Mouse (Mus musculus) megakaryocyte, embryonic 14.5 days (primary cell): ENCODE data around the gene Madcam1. TPM values are rescaled to one million over a fixed set of nuclear protein-coding genes. Genes with fewer than 3 reads are reported as not detected.
"Not testable (repeated sequence)": the region's sequence is repeated elsewhere in the genome, so short reads cannot be mapped to it uniquely, and the experiment has no call there.

ENCODE experiments used
- H3K27me3 ChIP-seq: replicated peaks from 2 replicates; pipeline ENCODE3; 2012; ENCODE audit warnings: inconsistent platforms
- H3K36me3 ChIP-seq: replicated peaks from 2 replicates; pipeline ENCODE3; 2012; ENCODE audit warnings: low read length, inconsistent platforms, mixed read lengths
- H3K4me1 ChIP-seq: 2 replicates; pipeline ENCODE4 v1.6.1; 2012; ENCODE audit warnings: inconsistent platforms
- H3K4me3 ChIP-seq: replicated peaks from 2 replicates; pipeline ENCODE3; 2012; ENCODE audit warnings: moderate library complexity, mild to moderate bottlenecking, inconsistent platforms
- H3K9me3 ChIP-seq: 2 replicates; pipeline ENCODE4 v1.6.1; 2012; ENCODE audit warnings: inconsistent platforms
- FLI1 ChIP-seq: IDR thresholded peaks from 2 replicates; pipeline ENCODE4 v1.6.1; 2012; ENCODE audit warnings: low read length, inconsistent platforms, mixed read lengths
- GATA1 ChIP-seq: IDR thresholded peaks from 3 replicates; pipeline ENCODE4 v1.6.1; 2012; ENCODE audit warnings: mixed read lengths, low read length, inconsistent platforms, borderline replicate concordance
- polyA plus RNA-seq: library from polyadenylated mRNA; stranded (reverse); fragments of >175 nt; gene quantifications from 2 replicates; pipeline ENCODE4 v1.2.3, GENCODE M21; 2012; ENCODE audit warnings: low replicate concordance; ENCODE audit not compliant: insufficient read depth

Gene Madcam1
- polyA plus RNA-seq, 1 experiment = 0.78 TPM

GRCm38 (mm10) chr10:79698459-79698858 lies 34.1 kb downstream of the Madcam1 start:
- Histone ChIP-seq H3K4me3 (no peak overlapping the region), H3K4me1 (peaks cover 35% of the 10 kb centered on the region), H3K9me3 (no peaks in the 10 kb centered on the region), H3K36me3 (no peaks in the 10 kb centered on the region), H3K27me3 (peaks cover 11% of the 10 kb centered on the region)
- TF ChIP-seq FLI1 = no peak
- no peak for TF ChIP-seq GATA1

GRCm38 (mm10) chr10:79700676-79701075 lies 36.3 kb downstream of the Madcam1 start:
- H3K27me3 ChIP-seq = peaks cover 11% of the 10 kb centered on the region
- TF ChIP-seq FLI1 = no peak
- no peak for TF ChIP-seq GATA1
- H3K9me3 ChIP-seq = no peaks in the 10 kb centered on the region
- H3K4me3 ChIP-seq = no peak overlapping the region
- no peaks in the 10 kb centered on the region for H3K36me3 ChIP-seq
- H3K4me1 ChIP-seq = peaks cover 37% of the 10 kb centered on the region

- H3K36me3 ChIP-seq = peaks cover 7% of the 10 kb centered on the region
- H3K4me3 ChIP-seq = no peak overlapping the region
- peaks cover 39% of the 10 kb centered on the region for H3K4me1 ChIP-seq
- no peak for TF ChIP-seq FLI1
- TF ChIP-seq GATA1 = no peak
- peaks cover 6% of the 10 kb centered on the region for H3K27me3 ChIP-seq
- no peaks in the 10 kb centered on the region for H3K9me3 ChIP-seq
Measured at GRCm38 (mm10) chr10:79701443-79702129, 37.2 kb downstream of the Madcam1 start.

- peaks cover 21% of the 10 kb centered on the region for H3K36me3 ChIP-seq
- not testable (repeated sequence) for H3K4me3 ChIP-seq, H3K9me3 ChIP-seq, H3K27me3 ChIP-seq
- peaks cover 51% of the 10 kb centered on the region for H3K4me1 ChIP-seq
Measured at GRCm38 (mm10) chr10:79702970-79703369, 38.6 kb downstream of the Madcam1 start.

GRCm38 (mm10) chr10:79703541-79703940 lies 39.2 kb downstream of the Madcam1 start:
- Histone ChIP-seq H3K4me3 (peak overlapping the region; percentile 98), H3K36me3 (peaks cover 26% of the 10 kb centered on the region), H3K27me3 (peaks cover 3% of the 10 kb centered on the region), H3K4me1 (peaks cover 52% of the 10 kb centered on the region), H3K9me3 (no peaks in the 10 kb centered on the region)
- no peak for TF ChIP-seq GATA1
- TF ChIP-seq FLI1 = no peak

GRCm38 (mm10) chr10:79704065-79704969 lies 40.0 kb downstream of the Madcam1 start, which contains the start of gene Bsg:
Gene Bsg, plus strand, starts transcription at chr10:79704491.
- TF ChIP-seq FLI1 = no peak
- H3K4me1 ChIP-seq = peaks cover 60% of the 10 kb centered on the region
- H3K9me3 ChIP-seq = no peaks in the 10 kb centered on the region
- no peaks in the 10 kb centered on the region for H3K27me3 ChIP-seq
- peaks cover 34% of the 10 kb centered on the region for H3K36me3 ChIP-seq
- peak within 1 kb of the TSS; percentile 98 for H3K4me3 ChIP-seq

- H3K9me3 ChIP-seq = no peaks in the 10 kb centered on the region
- TF ChIP-seq FLI1 = no peak
- no peak for TF ChIP-seq GATA1
- H3K4me1 ChIP-seq = peaks cover 66% of the 10 kb centered on the region
- peak overlapping the region; percentile 98 for H3K4me3 ChIP-seq
- H3K27me3 ChIP-seq = no peaks in the 10 kb centered on the region
- peaks cover 40% of the 10 kb centered on the region for H3K36me3 ChIP-seq
Measured at GRCm38 (mm10) chr10:79704970-79705360, 40.6 kb downstream of the Madcam1 start.

- Histone ChIP-seq H3K27me3 (no peaks in the 10 kb centered on the region), H3K9me3 (no peaks in the 10 kb centered on the region), H3K4me3 (peak overlapping the region; percentile 98), H3K4me1 (peaks cover 71% of the 10 kb centered on the region), H3K36me3 (peaks cover 50% of the 10 kb centered on the region)
- TF ChIP-seq FLI1 (no peak), GATA1 (0 out of 3 replicates have a peak, but pooled peaks have one; percentile 59)
Measured at GRCm38 (mm10) chr10:79705951-79706350, 41.6 kb downstream of the Madcam1 start.

GRCm38 (mm10) chr10:79706406-79707094 lies 42.2 kb downstream of the Madcam1 start:
- Histone ChIP-seq H3K4me1 (peaks cover 73% of the 10 kb centered on the region), H3K9me3 (no peaks in the 10 kb centered on the region), H3K4me3 (peak overlapping the region; percentile 98), H3K27me3 (no peaks in the 10 kb centered on the region), H3K36me3 (peaks cover 56% of the 10 kb centered on the region)
- no peak for TF ChIP-seq GATA1
- TF ChIP-seq FLI1 = no peak
